Mouse (Mus musculus): Measurements from ENCODE around the gene Zbtb6.

Gene Zbtb6

GRCm38 (mm10) chr2:37442611-37443591 lies at the start of gene Zbtb6, which contains the start of the genes Zbtb26 and Rabgap1:
Gene Zbtb6, minus strand, starts transcription at chr2:37443171.
Gene Zbtb26, minus strand, starts transcription at chr2:37443135.
Gene Rabgap1, plus strand, starts transcription at chr2:37443279.
- peak; percentile 97 for DNase-seq

DNA sequence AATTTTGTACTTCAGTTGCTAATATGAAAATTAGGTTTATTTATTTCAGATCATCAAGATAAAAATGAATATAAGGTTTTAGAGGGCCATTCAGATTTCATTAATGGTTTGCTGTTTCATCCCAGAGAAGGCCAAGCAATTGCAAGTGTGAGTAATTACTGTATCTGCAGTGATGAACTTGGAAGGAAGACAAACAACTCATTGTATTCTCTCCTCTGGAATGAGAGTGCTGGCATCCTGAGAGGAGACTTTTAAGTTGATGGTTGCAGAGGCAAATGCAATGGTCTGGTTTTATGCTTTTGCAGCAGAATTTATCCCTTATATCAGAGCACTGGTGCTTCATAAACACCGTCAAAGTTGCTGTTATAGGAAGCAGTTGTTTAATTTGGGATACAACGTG lies 46.0 kb upstream of the Zbtb6 start:
- no peak for DNase-seq

DNA sequence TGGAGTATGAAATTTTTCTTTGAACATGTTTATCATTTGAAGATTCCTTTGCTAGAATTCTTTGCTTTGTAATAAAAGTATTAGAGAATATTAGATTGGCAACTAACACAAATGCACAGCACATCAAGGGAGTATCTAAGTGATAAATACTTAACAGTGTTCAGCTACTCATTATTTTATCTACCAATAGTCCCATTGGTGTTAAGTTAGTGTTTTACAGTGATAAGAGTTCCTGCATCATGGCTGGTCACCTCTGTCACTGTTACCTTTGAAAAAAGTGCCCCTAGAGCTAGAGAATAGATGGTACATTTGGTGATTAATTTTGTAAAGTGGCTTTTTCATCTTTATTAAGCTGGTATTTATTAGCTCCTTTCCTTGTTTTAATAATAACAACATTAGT lies 43.4 kb upstream of the Zbtb6 start:
- DNase-seq: no peak

- peak; percentile 48 for DNase-seq
Observed at GRCm38 (mm10) chr2:37485370-37485769, 42.4 kb upstream of the Zbtb6 start.

- DNase-seq: no peak
Observed at GRCm38 (mm10) chr2:37484165-37484564, 41.2 kb upstream of the Zbtb6 start.

DNA sequence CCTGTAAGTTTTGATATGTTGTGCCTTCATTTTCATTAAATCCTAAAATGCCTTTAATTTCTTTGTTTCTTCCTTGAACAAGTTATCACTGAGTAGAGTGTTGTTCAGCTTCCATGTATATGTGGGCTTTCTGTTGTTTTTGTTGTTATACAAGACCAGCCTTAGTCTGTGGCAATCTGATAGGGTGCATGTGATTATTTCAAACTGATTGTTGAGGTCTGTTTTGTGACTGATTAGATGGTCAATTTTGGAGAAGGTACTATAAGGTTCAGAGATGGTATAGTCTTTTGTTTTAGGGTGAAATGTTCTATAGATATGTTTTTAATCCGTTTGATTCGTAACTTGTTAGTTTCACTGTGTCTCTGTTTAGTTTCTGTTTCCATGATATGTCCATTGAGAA lies 37.1 kb upstream of the Zbtb6 start:
- no peak for DNase-seq

- no peak for DNase-seq
Observed at GRCm38 (mm10) chr2:37479559-37479958, 36.6 kb upstream of the Zbtb6 start.

DNA sequence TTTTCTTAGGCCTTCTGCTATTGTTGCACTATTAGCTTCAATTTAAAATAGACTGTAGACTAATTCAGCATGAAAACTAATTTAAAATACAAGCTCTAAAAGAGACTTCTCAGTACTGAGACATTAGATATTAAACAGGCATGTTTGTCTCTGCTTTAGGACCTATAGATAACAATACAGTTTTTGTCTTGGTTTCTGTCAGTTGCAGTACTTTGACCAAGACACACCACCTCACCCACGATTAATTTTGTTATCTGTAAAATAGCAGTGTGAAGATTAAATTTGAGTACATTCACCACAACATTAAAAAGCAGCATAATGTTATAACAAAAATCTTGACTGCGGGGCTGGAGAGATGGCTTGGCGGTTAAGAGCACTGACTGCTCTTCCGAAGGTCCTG lies 23.3 kb upstream of the Zbtb6 start:
- no peak for DNase-seq

DNA sequence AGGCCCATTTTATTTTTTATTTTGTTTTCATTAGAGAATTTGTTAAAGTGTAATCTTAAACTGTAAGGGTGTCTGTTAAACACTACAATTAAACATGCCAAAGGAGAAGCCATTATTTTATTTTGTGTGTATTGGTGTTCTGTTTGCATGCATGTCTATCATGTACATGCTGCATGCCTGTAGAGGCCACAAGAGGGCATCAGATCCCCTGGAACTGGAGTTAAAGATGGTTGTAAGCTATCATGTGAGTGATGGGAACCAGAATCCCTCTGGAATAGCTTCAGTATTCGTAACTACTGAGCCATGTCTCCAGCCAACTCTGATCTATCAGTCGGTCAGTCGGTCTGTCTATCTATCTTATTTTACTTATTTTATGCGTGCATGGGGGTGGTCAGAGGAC lies 17.7 kb upstream of the Zbtb6 start:
- DNase-seq: no peak

- no peak for DNase-seq
Observed at GRCm38 (mm10) chr2:37452376-37452760, 9.4 kb upstream of the Zbtb6 start.

- DNase-seq: peak; percentile 96
Observed at GRCm38 (mm10) chr2:37451667-37452375, 8.8 kb upstream of the Zbtb6 start.

GRCm38 (mm10) chr2:37431609-37432008 lies 11.4 kb downstream of the Zbtb6 start:
- DNase-seq: no peak

GRCm38 (mm10) chr2:37430593-37431464 lies 12.1 kb downstream of the Zbtb6 start:
- DNase-seq: peak; percentile 92

GRCm38 (mm10) chr2:37423671-37424070 lies 19.3 kb downstream of the Zbtb6 start:
- no peak for DNase-seq

DNA sequence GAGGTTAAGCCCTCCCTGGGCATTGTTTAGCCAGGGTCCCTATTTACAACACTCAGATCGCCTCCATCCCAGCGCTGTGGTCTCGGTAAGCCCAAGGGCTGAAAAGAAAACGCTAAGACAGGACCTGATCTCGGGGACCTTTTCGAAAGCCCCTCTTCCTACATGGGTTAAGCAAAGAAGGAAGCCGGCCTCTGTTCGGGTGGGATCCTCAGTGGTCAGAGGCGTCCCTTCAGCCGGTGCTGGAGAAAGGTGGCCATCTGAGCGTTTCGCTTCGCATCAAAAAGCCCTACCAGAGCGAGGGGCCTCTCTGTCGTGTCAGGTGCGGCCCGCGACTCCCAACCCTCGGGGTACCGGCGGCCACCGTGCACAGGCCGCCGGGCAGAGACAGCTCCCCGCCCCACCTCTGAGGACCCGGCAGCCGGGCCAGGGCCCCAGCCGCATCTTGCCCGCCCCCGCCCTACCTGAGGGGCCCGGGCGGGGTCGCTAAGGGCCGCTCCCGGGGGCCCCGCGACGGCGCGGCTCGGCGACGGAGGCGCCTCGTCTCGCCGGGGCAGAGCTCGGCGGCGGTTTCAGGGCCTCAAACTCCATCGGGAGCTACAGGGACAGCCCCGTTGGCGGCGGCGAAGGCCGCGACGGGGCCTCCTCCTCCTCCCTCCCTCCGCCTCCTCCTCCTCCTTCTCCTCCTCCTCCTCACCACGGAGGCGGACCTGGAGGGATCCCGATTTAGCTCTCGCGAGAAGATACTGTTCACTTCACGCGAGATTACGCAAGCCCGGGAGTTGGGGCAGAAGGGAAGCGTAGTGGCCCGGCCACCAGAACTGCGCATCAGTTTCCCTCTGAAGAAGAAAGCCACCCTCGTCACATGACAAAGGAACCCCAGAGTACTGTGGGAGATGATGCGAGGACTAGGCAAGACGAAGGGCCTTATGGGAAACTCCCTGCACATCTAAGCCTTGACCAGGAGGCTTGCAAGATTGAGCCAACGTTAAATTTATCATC lies 20.4 kb downstream of the Zbtb6 start, which contains the start of gene Rc3h2:
Gene Rc3h2, minus strand, starts transcription at position 598 of the 999 bp plus-strand sequence.
- DNase-seq: peak; percentile 96

DNA sequence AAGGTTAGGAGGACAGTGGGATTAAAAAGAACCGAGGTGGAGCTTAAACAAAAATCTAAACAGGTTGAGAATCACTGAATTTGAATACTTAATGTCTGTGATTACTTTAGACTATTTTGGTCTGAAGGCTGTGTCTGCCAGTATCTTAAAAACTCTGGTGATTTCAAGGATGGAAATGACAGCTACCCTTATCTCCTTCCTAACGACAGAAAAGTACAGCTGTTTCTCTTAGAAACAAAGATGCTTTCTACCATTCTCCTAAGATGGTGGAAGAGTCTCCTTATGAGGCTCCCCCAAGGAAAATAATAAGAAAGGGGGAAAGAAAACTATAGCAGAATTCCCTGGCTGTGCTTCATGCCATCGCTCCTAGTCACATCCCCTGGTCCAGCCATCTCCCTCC lies 21.1 kb downstream of the Zbtb6 start:
- DNase-seq: no peak

- DNase-seq: no peak
Observed at GRCm38 (mm10) chr2:37395539-37395938, 47.4 kb downstream of the Zbtb6 start.

DNA sequence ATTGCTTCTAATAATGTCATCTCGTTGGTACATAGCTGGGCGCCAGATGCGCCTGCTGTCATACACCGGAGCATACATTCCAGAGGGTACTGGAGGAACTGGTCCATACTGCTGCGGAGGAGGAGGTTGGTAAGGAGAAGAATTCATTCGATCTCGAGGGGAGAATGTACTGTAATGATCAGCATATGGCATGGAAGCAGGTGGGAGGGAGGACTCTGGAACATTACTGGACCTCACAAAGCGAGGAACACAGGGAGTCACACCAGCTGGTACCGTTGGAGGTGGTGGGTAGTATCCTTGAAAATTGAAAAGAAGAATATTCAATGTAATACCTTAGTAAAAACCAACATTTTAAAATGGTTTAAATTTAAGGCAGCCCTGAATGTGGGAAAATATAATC lies 60.0 kb downstream of the Zbtb6 start:
- DNase-seq: no peak

DNA sequence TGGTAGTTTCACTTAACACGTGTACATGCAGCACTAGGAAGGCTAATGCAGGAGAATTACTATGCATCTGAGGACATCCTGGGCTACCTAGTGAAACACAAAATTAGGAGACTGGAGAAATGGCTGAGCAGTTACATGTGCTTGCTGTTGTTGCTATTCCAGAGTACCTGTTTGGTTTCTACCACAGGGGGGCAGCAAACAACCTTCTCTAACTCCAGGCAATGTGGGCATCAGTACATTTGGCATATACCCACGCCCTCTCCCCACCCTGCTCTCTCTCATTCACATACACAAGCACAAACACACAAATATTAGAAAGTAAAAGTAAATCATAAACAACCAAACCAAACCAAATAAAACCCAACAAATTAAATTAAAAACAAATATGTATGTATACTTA lies 62.8 kb downstream of the Zbtb6 start:
- DNase-seq: peak; percentile 64

DNA sequence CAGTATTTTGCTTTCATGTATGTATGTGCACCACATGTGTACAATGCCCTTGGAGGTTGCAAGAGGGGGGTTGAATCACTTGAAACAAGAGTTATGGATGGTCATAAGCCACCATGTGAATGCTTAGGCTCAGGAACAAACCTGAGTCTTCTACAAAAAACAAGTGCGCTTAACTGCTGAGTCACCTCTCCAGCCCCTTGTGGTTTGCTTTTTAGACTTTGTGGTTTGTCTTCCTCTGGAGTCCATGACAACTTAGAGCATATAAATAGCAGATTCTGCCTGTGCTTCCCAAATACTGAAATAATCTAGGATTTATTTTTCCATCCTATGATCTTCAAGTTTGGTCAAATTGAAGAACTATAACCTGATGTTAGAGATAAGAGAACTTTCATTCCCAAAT lies 67.0 kb downstream of the Zbtb6 start:
- no peak for DNase-seq
